Mouse (Mus musculus): ENCODE measurements around the gene Aoah.

Aoah gene

DNA sequence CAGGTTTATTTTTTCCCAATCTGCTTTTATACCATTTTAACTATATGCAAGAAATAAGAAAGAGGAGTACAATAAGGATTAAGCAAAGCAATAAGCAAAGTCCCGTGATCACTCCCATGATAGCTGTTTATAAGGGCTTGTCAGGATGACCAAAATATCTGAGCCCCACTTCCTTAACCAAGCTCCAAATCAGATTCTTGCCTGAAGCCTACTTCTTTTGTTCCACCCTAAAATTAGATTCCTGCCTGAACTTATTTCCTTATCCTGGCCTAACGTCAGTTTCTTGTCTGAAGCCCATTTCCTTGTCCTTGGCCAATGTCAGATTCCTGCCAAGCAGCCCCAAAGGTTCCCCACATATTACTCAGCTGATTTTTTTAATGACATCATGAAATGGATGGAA, 288.8 kb downstream of the Aoah start:
- DNase-seq, result no peak

Data from thymus, postnatal 14 days (tissue).